In the genomic region with DNA sequence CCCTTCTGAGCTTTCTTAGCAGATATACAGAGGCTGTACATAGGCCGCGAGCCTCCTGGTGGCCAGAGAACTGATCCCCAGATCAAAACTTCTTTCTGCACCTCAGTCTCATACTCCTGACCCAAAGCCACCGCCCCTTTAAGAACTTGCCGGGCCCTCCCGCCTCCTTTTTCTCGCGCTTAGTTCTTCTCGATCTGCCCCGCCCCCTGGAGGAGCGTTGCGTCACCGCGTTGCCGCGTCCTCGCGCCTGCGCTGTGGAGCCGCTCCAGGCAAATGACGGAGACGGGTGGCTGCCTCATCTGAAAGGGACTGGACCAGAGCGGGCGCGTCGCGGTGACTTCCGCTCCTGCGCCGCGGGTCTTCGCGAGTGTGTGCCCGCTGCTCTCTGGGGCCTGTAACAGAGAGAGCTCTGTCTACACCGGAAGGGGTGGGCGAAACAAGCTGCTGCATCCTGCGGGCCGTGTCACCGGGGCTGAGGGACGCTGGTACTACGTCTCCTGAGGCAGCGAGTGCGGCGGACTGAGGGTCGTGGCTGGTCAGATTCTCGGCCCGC, we compare ENCODE assay signal across 8 mouse cellular contexts. TPM values are rescaled to one million over a fixed set of nuclear protein-coding genes. Genes with fewer than 3 reads are reported as not detected.
DNase-seq lines count a peak whose midpoint lies in the region; ATAC-seq lines count a peak whose summit lies in the region.

A gene (plus strand): TSS at position 248 of the 553 bp plus-strand sequence.

- peaks cover 6% of the 10 kb centered on the region for H3K36me3 ChIP-seq in hindbrain, embryonic 16.5 days (ENCODE audit: control insufficient read depth, insufficient read depth, low read length)
- H3K36me3 ChIP-seq in macrophage (ENCODE audit: inconsistent target), result peaks cover 21% of the 10 kb centered on the region

- WGBS in hindbrain, embryonic 16.5 days, result under 1% methylated on average over 42 of the region's 46 CpGs
- 0% methylated on average over 46 of the region's 46 CpGs for WGBS in macrophage (ENCODE audit: missing documents)

- no peaks in the 10 kb centered on the region for H3K27me3 ChIP-seq in hindbrain, embryonic 16.5 days (replicated peaks; ENCODE audit: control insufficient read depth, insufficient read depth, low read length)

- peak; percentile 99 for ATAC-seq in hindbrain, embryonic 16.5 days

- H3K4me1 ChIP-seq in hindbrain, embryonic 16.5 days (ENCODE audit: control insufficient read depth, insufficient read depth, low read depth, low read length), result peaks cover 11% of the 10 kb centered on the region

- H3K27ac ChIP-seq in hindbrain, embryonic 16.5 days (ENCODE audit: low read depth, low read length), result peak within 1 kb of the TSS; percentile 97
- peak within 1 kb of the TSS; percentile 81 for H3K27ac ChIP-seq in macrophage

- no peaks in the 10 kb centered on the region for H3K79me2 ChIP-seq in macrophage (ENCODE audit: inconsistent target)

- H3K9me3 ChIP-seq in hindbrain, embryonic 16.5 days (ENCODE audit: control insufficient read depth, low read length), result no peaks in the 10 kb centered on the region

- H3K9ac ChIP-seq in hindbrain, embryonic 16.5 days (ENCODE audit: low read depth, low read length), result peak within 1 kb of the TSS; percentile 91

- DNase-seq in WW6 (ENCODE audit: low read depth, low spot score), result peak; percentile 97
- peak; percentile 99 for DNase-seq in cerebellum, postnatal 4 days (ENCODE audit: low spot score in 2 of 2)
- peak; percentile 99 for DNase-seq in gastrocnemius, adult 18-20 months (ENCODE audit: low spot score)
- peak; percentile 99 for DNase-seq in left cerebral cortex, adult 18-20 months (ENCODE audit: low spot score in 2 of 2)
- peak; percentile 99 for DNase-seq in right cerebral cortex, adult 18-20 months
- DNase-seq in urinary bladder, postnatal 10 days (ENCODE audit: low spot score), result peak; percentile 98

- H3K4me3 ChIP-seq in hindbrain, embryonic 16.5 days (ENCODE audit: low read length), result peak within 1 kb of the TSS; percentile 74
- peak within 1 kb of the TSS; percentile 72 for H3K4me3 ChIP-seq in macrophage (ENCODE audit: inconsistent target)

- H3K4me2 ChIP-seq in hindbrain, embryonic 16.5 days (ENCODE audit: low read length), result peak within 1 kb of the TSS; percentile 97

RNA-seq across cellular contexts. Expression of the gene that starts here (rescaled TPM):
- total RNA-seq in gastrocnemius, adult 18-20 months (2021), result 1 to 10 TPM; 2.6 to 2.9 TPM
- 6.2 and 6.7 TPM in 2 replicates for polyA plus RNA-seq in hindbrain, embryonic 16.5 days (2015; fragmentation: Nextera tagmentation; extraction: Ambion mirVana)
- total RNA-seq in left cerebral cortex, adult 18-20 months (2021), result 1 to 10 TPM; 5.6 to 5.9 TPM
- 10 to 100 TPM in 24 of 26 experiments, 1 to 10 TPM in 2; 6.3 to 72.1 (median 52.0) TPM for total RNA-seq in macrophage (2018; cell fraction: chromatin; rRNA removed)
- 1 to 10 TPM; 2.2 to 6.3 (median 4.0) TPM for total RNA-seq in macrophage (2018; cell fraction: cytosol; rRNA removed)
- 10 to 100 TPM in 22 of 26 experiments, 1 to 10 TPM in 4; 6.2 to 44.3 (median 24.5) TPM for total RNA-seq in macrophage (2018; cell fraction: nucleus; rRNA removed)
- polyA plus RNA-seq in macrophage (2018), result 2.9 to 6.2 TPM (median 6.0 TPM) in 3 replicates

Comparison
In these comparisons a context has a peak if more than half of its experiments do, and no peak if none do; other contexts are left out.
1. Peak in every context shown above with its lines: DNase-seq, ATAC-seq, H3K4me3 ChIP-seq and H3K27ac ChIP-seq.